Mouse (Mus musculus) adrenal gland, postnatal 36 days (tissue): ENCODE measurements at regions not wholly inside any gene's neighbourhood (a gene's known extent, or its start where the extent isn't known, plus 50 kb on each side); places are given as distances from the start of the nearest gene placed in this dataset.

Source experiments
- DNase-seq, 2 experiments: peaks; one replicate each; pipeline ENCODE4 v3.0.0; 2021; ENCODE audit warnings: mixed read lengths in 1 of 2

DNA sequence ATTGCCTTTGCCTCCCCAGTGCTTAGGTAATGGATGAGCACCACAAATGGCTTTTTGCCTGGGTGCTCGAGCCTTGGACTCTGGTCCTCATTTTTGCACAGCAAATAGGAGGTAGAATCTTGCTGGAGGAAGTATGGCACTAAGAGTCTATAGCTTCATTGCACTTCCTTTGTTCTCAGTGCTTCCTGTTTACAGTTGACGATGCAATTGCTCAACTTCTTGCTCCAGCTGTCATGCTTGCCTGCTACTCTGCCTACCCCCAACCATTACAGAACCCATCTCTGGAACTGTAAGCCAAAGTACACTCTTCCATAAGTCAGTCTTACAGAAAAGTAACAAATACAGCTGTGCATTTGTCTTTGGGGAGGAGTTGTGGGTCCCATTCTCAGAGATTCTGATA is 79.8 kb upstream of the Slc7a14 start:
- no peak for DNase-seq

GRCm38 (mm10) chr3:31375678-31376077 is 65.5 kb upstream of the Slc7a14 start:
- DNase-seq, result no peak

DNA sequence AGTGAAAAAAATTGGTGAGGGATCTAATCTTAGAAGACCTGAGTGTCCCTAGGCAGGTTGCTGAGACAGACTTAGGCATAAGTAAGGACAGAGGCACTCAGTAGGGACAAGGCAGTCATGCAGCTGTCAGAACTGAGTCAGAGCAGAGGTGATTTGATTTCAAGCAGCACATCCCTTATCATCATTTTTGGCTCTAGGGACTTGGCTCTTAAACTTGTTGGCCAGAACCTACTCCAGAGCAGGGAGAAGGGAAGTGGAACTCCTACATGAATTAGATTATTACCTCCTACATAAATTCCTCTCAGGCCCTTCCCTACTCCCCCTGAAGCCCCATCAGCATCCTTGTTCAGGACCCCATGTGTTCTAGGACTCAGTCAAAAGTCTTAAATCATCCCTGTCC is 63.9 kb upstream of the Slc7a14 start:
- no peak for DNase-seq

DNA sequence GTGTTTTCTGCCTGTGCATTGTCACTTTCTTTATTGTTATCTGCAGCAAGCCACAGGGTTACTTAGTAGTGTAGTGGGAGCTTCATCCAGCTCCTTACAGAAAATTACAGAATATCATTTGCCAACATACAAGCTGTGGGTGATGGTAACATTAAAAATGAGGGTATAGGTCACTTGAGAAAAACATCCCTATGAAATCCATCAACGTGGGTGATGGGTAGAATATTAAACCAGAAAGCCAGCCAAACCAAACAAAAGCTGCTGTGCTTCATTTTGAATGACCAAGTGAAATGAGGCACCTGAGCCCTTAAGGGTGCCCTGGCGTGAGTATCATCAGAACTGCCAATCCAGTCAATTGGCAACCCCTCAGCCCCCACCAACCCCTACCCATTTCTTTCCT is 58.1 kb upstream of the Slc7a14 start:
- no peak for DNase-seq
